Mouse (Mus musculus) testis, postnatal 10 days (tissue): ENCODE data around the gene Pfkfb3.

ENCODE experiments used
- DNase-seq: peaks from one replicate; pipeline ENCODE4 v3.0.0; 2021; ENCODE audit warnings: low spot score

Gene Pfkfb3

GRCm38 (mm10) chr2:11501301-11502254 lies 52.3 kb downstream of the Pfkfb3 start:
- peak; percentile 96 for DNase-seq

GRCm38 (mm10) chr2:11500666-11501065 lies 53.2 kb downstream of the Pfkfb3 start:
- DNase-seq: no peak

- peak; percentile 50 for DNase-seq
These were observed 57.3 kb downstream of the Pfkfb3 start for GRCm38 (mm10) chr2:11496601-11497031.

GRCm38 (mm10) chr2:11494841-11495255 lies 59.0 kb downstream of the Pfkfb3 start:
- no peak for DNase-seq

GRCm38 (mm10) chr2:11492855-11493254 lies 61.0 kb downstream of the Pfkfb3 start:
- peak; percentile 57 for DNase-seq

GRCm38 (mm10) chr2:11491471-11491870 lies 62.4 kb downstream of the Pfkfb3 start:
- no peak for DNase-seq

- DNase-seq: no peak
These were observed 63.3 kb downstream of the Pfkfb3 start for GRCm38 (mm10) chr2:11490554-11490953.

GRCm38 (mm10) chr2:11483226-11483625 lies 70.7 kb downstream of the Pfkfb3 start:
- DNase-seq: no peak

- DNase-seq: no peak
These were observed 71.5 kb downstream of the Pfkfb3 start for GRCm38 (mm10) chr2:11482364-11482763.

- no peak for DNase-seq
These were observed 74.9 kb downstream of the Pfkfb3 start for GRCm38 (mm10) chr2:11478960-11479359.

- DNase-seq: no peak
These were observed 78.6 kb downstream of the Pfkfb3 start for GRCm38 (mm10) chr2:11475316-11475715.

- DNase-seq: no peak
These were observed 89.2 kb downstream of the Pfkfb3 start for GRCm38 (mm10) chr2:11464661-11465099.

- DNase-seq: no peak
These were observed 92.9 kb downstream of the Pfkfb3 start for GRCm38 (mm10) chr2:11460976-11461375.

GRCm38 (mm10) chr2:11458494-11458893 lies 95.4 kb downstream of the Pfkfb3 start:
- DNase-seq: no peak

GRCm38 (mm10) chr2:11457904-11458303 lies 96.0 kb downstream of the Pfkfb3 start:
- no peak for DNase-seq

- DNase-seq: no peak
These were observed 105.2 kb downstream of the Pfkfb3 start for GRCm38 (mm10) chr2:11448711-11449110.

GRCm38 (mm10) chr2:11447865-11448264 lies 106.0 kb downstream of the Pfkfb3 start:
- no peak for DNase-seq

- DNase-seq: no peak
These were observed 108.2 kb downstream of the Pfkfb3 start for GRCm38 (mm10) chr2:11445722-11446121.

GRCm38 (mm10) chr2:11441864-11442263 lies 112.0 kb downstream of the Pfkfb3 start:
- DNase-seq: no peak

GRCm38 (mm10) chr2:11438231-11438954 lies 115.5 kb downstream of the Pfkfb3 start:
- DNase-seq: no peak

GRCm38 (mm10) chr2:11436353-11436752 lies 117.5 kb downstream of the Pfkfb3 start:
- DNase-seq: no peak

- DNase-seq: no peak
These were observed 120.5 kb downstream of the Pfkfb3 start for GRCm38 (mm10) chr2:11433353-11433752.

- DNase-seq: peak; percentile 58
These were observed 124.3 kb downstream of the Pfkfb3 start for GRCm38 (mm10) chr2:11429538-11429937.
